9 mouse cellular contexts compared by ENCODE assay signal in the genomic region with DNA sequence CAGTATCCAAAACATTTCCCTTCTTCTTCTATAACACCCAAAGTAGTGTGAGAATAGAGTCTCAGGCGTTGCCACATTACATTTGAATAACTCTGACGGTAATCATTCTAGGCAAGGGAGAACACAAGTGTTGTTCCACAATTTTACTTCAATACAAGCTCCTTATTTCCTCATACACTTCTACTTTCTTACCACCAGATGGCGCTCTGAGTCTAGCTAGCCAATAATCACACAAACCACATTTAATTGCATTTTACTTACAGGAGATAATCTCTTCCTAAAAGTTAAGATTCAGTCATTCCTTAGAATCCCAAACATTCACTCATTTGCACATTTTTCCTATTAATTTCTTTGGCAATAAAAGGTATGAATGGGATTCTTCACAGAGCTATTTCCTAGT.
A peak's percentile ranks its signal among the peaks of the same experiment; 100 is the strongest.
DNase-seq lines count a peak whose midpoint lies in the region; ATAC-seq and TF ChIP-seq lines count a peak whose summit lies in the region.
"Had no signal": no experiment of that assay in that cellular context is flagged by ENCODE, and none has a peak within 500 bp of the region (broad histone marks: within the 10 kb centered on the region; RNA-seq: fewer than 3 reads in every experiment).

No protein-coding gene starts in this region.

- no peaks in the 10 kb centered on the region for H3K27me3 ChIP-seq in liver, adult 2 months (ENCODE audit: control insufficient read depth, insufficient read depth, low read length)
- no peaks in the 10 kb centered on the region for H3K27me3 ChIP-seq in liver, embryonic 12.5 days (replicated peaks)
- H3K27me3 ChIP-seq in Patski, result no peaks in the 10 kb centered on the region

- no peaks in the 10 kb centered on the region for H3K4me1 ChIP-seq in liver, adult 2 months (ENCODE audit: control insufficient read depth, insufficient read depth, low read length)
- no peaks in the 10 kb centered on the region for H3K4me1 ChIP-seq in liver, embryonic 12.5 days

- no peak overlapping the region for H3K27ac ChIP-seq in liver, adult 2 months (replicated peaks; ENCODE audit: insufficient read depth, low read depth, low read length)
- H3K27ac ChIP-seq in liver, embryonic 12.5 days, result no peak overlapping the region

- DNase-seq in frontal cortex, postnatal 10 days (ENCODE audit: low spot score in 2 of 2), result no peak
- DNase-seq in liver, adult 2 months (ENCODE audit: extremely low read depth, low read depth, low spot score), result peak; percentile 39
- DNase-seq in Patski (ENCODE audit: low read depth, low spot score), result no peak
- DNase-seq in spleen, adult 18-20 months, result no peak
- DNase-seq in adrenal gland, postnatal 14 days, result no peak
- DNase-seq: heart, postnatal 36 days had no signal

- in situ Hi-C loops in Patski (cut with MboI; ENCODE audit: low pct_unique_long_range_greater_than_20kb), result loop anchor here (5.0 kb wide), 2 partner anchors 759 to 971 kb away; no protein-coding TSS in a partner anchor

- no peaks in the 10 kb centered on the region for H3K9me3 ChIP-seq in liver, embryonic 12.5 days (replicated peaks)

- no peak for TF ChIP-seq POLR2A in liver, adult 2 months (IDR thresholded peaks at IDR 0.05; ENCODE audit: extremely low read depth, insufficient read depth, low read length)

- POLR2A ChIA-PET in Patski (lab: Charles Lee), result no interaction called here

- no peak overlapping the region for H3K4me3 ChIP-seq in liver, adult 2 months (ENCODE audit: insufficient read depth, low read depth, low read length)
- H3K4me3 ChIP-seq in liver, embryonic 12.5 days, result no peak overlapping the region

- H3K36me3 ChIP-seq in liver, adult 2 months (ENCODE audit: control insufficient read depth, insufficient read depth, low read length), result no peaks in the 10 kb centered on the region
- no peaks in the 10 kb centered on the region for H3K36me3 ChIP-seq in liver, embryonic 12.5 days

- WGBS in liver, adult 2 months, result 4% methylated on average over 3 of the region's 3 CpGs
- WGBS in liver, embryonic 12.5 days (ENCODE audit: insufficient replicate concordance), result 1% methylated on average over 3 of the region's 3 CpGs

- CTCF ChIA-PET in Patski (lab: Charles Lee), result interaction anchor here (0.7 to 1.9 kb wide), 4 partner anchors 10 to 22 kb away, joined by 3 to 7 read pairs (median 4); no protein-coding TSS in a partner anchor

- H3K79me2 ChIP-seq in liver, adult 2 months (ENCODE audit: control insufficient read depth, insufficient read depth, low read length), result no peaks in the 10 kb centered on the region

- H3K9ac ChIP-seq in liver, adult 2 months (ENCODE audit: low read depth, low read length), result no peak overlapping the region
- H3K9ac ChIP-seq in liver, embryonic 12.5 days, result no peak overlapping the region

- H3K4me2 ChIP-seq in liver, embryonic 12.5 days, result no peak overlapping the region

- TF ChIP-seq CTCF in liver, adult 2 months (IDR thresholded peaks at IDR 0.05; ENCODE audit: low read depth, low read length), result 0 out of 2 replicates have a peak, but pooled peaks have one; percentile 8
- peak; percentile 44 for TF ChIP-seq CTCF in Patski (IDR thresholded peaks at IDR 0.05)

- peak; percentile 51; the same call in 1 of the 2 replicates for ATAC-seq in frontal cortex, adult (ENCODE audit: low TSS enrichment)
- no peak for ATAC-seq in liver, embryonic 12.5 days
- no peak for ATAC-seq in Patski
- peak; percentile 59 for ATAC-seq in megakaryocyte, adult 5-6 weeks (ENCODE audit: poor library complexity, severe bottlenecking)

Comparison
In these comparisons a context has a peak if more than half of its experiments do, and no peak if none do; other contexts are left out.
1. ATAC-seq: peak in frontal cortex, adult (single experiment) and megakaryocyte, adult 5-6 weeks (single experiment); none in liver, embryonic 12.5 days (single experiment) and Patski (single experiment).